Mouse (Mus musculus) heart, adult 2 months (tissue): ENCODE data around the gene Sbf1.

Source experiments
- CTCF ChIP-seq: fragments of 200-600 bp; IDR thresholded peaks from 2 replicates; pipeline ENCODE4 v1.8.1; 2022; ENCODE audit warnings: antibody characterized with exemption, mild to moderate bottlenecking, moderate library complexity
- POLR2A ChIP-seq: fragments of 200-500 bp; IDR thresholded peaks from 2 replicates; pipeline ENCODE4 v1.6.1; 2011; ENCODE audit warnings: mild to moderate bottlenecking, low read depth, low read length, control low read depth; ENCODE audit not compliant: insufficient read depth

GRCm38 (mm10) chr15:89295580-89296165, 19.4 kb downstream of the Sbf1 start:
- TF ChIP-seq CTCF (no peak), POLR2A (no peak)
